Mouse (Mus musculus) embryonic fibroblast, embryonic 13.5 days (primary cell): ENCODE measurements at regions not wholly inside any gene's neighbourhood (a gene's known extent, or its start where the extent isn't known, plus 50 kb on each side); places are given as distances from the start of the nearest gene placed in this dataset.

Experiments
- CTCF ChIP-seq: IDR thresholded peaks from 2 replicates; pipeline ENCODE4 v1.5.1; 2011; ENCODE audit warnings: mild to moderate bottlenecking, control low read depth, low read length, moderate library complexity, borderline replicate concordance; ENCODE audit not compliant: insufficient read depth
- POLR2A ChIP-seq: IDR thresholded peaks from 2 replicates; pipeline ENCODE4 v1.6.1; 2011; ENCODE audit warnings: low read depth, mild to moderate bottlenecking, control low read depth, low read length, moderate library complexity

DNA sequence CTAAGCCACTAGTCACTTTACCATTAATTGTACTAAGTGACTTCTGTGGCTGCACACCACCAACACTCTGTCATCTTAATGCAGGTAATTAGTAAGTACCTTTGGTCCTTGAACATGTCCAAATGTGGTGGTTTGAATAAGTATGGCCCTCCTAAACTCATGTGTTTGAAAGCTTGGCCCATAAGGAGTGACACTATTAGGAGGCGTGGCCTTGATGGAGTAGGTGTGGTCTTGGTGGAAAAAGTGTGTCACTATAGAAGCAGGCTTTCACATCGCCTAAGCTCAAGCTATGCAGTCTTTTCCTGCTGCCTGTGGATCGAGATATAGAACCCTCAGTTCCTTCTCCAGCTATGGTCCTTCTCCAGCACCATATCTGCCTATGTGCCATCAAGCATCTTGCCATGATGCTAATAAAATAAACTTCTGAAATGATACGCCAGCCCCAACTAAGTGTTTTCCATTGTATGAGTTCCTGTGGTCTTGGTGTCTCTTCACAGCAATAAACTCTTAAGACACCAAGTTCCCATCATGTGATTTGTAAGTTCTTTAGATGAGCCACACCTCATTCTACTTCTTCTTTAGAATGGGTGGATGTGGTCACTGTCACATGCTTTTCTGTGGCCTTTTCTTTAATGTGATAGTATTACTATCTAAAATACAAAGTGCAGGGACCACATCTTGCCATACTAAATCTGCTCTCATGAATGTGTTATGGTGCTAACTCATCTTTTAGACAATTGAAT is 71.9 kb upstream of the Rapgef5 start:
- TF ChIP-seq POLR2A: no peak
- TF ChIP-seq CTCF: no peak
